Mouse (Mus musculus) cerebellum, adult (tissue): ENCODE results near the gene Abcf1.
A peak's percentile ranks its signal among the peaks of the same experiment; 100 is the strongest.
"Not testable (repeated sequence)": the region's sequence is repeated elsewhere in the genome, so short reads cannot be mapped to it uniquely, and the experiment has no call there.

Experiments
- ATAC-seq: cut with Nextera tagmentation; 2 replicates; pipeline ENCODE4 v1.9.2; 2017; ENCODE audit warnings: mild to moderate bottlenecking, moderate library complexity, mixed read lengths; ENCODE audit not compliant: insufficient number of reproducible peaks, low FRiP score, low TSS enrichment

The Abcf1 gene

DNA sequence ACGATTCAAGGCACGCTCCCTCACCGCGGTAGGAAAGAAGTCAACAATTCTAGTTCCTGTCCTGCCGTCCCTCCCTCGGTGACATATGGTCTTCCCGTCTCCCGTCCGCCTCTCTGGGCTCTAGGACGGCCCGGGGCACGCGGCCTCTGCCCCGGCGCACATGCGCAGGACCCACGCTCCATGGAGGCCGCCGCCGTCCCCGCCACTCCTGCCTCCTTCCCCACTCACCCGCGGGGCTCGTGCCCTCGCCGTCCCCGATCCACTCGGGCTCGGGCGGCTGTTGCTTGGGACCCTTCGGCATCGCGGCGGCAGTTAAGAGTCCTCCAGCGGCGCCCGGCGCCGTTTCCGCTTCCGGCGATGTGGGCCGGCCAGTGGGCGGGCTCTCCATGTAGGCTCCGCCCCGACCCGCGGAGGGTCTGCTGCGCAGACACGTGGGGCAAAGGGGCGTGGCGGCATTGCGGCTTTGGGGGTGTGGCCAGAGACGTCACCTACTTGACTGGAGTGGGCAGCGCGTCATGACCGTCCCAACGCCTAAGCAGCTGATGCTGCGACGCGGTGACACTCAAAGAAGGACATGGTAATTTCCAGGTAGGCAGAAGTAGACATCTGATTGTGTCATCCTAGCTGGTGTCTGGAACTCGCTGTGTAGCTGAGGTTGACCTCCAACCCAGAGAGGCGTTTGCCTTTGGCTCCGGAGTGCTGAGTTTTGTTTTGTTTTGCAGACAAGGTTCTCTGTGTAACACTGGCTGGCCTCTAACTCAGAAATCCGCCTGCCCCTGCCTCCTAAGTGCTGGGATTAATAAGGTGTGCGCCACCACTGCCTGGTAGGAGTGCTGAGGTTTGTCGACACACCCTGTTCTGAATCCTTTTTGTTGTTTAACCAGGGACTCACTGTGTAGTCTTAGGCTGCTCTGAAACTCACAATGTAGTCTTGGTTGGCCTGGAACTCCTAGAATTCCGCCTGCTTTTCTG is at the start of gene Abcf1:
TSS of gene Abcf1 (minus strand) at position 344 of the 972 bp plus-strand sequence.
- peak; percentile 89 for ATAC-seq

DNA sequence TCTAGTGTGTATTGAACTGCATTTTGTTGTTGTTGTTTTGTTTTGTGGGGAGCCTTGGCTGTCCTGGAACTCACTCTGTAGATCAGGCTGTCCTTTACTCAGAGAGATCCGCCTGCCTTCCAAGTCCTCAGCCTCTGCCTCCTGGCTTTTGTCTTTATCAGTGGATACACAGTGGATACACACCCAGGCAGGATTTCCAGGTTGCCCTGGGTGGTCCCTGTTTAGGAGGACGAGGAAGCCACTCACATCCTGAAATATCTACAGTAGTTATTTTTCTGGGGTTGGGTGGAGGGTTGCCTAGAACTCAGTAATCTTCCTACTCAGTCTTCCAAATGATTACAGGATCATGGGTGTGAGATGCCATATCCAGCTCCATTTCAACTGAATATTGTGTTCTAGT is 49.4 kb upstream of the Abcf1 start:
- no peak for ATAC-seq

DNA sequence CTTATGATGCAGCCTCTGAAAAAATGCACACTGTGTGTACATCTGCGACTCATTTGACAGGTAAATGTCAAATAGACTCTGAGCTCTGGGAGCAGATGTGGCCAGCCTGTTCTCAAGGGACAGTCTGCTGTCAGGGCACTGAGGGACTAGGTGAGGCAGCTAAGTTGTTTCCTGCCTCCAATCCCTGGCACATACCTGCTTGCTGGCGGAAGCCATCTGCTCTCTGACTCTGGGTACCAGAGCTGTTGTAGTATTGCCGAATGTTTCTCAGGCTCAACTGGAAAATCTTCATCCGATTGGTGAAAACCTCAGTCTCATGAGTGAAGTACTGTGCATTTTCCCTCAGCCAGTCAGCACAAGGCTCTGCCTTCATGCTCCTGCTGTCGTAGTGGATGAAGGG is 47.5 kb upstream of the Abcf1 start:
- ATAC-seq, result no peak

DNA sequence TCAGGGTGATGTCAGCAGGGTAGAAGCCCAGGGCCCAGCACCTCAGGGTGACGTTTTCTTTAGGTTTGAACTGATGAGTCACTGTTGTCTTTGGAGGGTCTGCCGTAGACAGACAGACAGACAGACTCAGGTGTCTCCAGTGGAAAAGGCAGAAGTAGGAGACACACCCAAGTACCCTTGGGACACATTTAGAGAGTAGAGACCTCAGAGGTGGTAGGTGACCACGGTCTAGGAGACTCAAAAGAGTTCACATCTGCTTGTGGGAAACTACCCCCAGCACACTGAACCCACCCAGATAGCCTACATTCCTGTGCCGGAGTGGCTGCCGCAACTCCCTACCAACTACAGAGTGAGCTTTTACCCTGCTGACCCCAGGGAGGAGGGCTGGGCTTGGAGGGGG is 45.4 kb upstream of the Abcf1 start:
- ATAC-seq, result no peak

DNA sequence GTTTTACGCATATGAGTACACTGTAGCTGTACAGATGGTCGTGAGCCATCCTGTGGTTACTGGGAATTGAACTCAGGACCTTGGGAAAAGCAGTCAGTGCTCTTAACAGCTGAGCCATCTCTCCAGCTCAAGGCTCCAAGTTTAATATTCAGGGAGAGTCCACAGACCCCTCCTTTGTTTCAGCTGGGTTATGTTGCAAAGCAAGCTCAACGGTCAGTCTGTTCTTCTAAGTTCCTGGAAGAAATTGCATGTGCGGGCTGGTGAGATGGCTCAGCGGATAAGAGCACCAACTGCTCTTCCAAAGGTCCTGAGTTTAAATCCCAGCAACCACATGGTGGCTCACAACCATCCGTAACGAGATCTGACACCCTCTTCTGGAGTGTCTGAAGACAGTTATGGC is 34.8 kb upstream of the Abcf1 start:
- not testable (repeated sequence) for ATAC-seq

DNA sequence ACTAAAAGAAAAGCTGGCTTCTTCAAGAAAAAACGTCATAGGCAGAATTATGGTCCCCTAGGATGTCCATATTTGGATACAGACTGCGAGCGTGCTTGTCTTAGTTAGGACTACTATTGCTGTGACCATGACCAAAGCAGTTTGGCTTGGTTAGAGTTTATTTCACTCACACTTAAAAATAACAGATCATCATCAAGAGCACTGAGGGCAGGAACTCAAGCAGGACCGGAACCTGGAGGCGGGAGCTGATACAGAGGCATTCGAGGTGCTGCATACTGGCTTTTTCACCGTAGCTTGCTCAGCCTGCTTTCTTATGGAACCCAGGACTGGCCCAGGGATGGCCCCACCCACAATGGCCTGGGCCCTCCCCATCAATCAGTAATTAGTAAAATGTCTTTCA is 33.8 kb upstream of the Abcf1 start:
- no peak for ATAC-seq

DNA sequence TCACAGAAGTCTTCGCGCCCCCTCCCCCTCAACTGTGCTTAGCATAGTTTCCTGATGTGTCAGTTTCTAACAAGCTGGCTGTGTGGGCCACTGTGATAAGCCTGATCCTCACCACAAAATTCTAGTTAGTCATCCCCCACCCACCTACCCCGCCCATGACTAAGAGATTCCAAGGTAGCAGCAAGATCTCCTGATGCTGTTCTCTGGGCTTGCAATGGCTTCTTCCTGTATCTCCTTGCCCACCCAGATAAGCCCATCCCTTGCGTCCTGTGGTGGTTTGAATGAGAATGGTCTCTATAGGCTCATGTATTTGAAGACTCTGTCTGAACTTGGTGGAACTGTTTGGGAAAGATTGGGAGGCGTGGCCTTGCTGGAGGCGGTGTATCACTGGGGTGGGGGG is 32.4 kb upstream of the Abcf1 start:
- ATAC-seq, result no peak

DNA sequence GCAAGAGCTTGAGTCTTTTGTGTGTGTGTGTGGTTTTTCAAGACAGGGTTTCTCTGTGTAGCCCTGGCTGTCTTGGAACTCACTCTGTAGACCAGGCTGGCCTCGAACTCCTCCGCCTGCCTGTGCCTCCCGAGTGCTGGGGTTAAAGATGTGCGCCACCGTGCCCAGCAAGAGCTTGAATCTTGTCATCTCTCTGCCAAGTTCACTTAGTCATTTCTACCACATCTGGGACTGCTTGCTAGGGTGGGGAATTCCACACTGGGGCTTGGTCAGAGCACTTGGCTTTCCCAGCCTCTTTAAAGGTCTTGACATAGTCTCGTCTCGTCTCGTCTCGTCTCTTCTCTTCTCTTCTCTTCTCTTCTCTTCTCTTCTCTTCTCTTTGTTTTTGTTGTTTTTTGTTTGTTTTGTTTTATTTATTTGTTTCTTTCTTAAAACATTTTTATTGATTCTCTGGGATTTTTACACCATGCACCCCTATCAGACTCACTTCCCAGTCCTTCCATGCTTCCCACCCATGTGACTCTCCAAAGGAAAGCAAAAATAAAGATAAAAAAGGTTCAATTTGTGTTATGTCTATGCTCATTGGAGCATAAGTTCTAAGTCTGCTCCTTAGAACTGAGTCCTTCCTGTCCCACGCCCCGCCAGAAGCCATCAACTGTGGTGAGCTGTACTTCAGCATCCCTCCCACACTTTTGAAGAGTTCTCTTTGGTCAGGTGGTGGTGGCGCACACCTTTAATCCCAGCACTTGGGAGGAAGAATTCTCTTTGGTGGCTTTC is 31.7 kb upstream of the Abcf1 start:
- ATAC-seq, result no peak

DNA sequence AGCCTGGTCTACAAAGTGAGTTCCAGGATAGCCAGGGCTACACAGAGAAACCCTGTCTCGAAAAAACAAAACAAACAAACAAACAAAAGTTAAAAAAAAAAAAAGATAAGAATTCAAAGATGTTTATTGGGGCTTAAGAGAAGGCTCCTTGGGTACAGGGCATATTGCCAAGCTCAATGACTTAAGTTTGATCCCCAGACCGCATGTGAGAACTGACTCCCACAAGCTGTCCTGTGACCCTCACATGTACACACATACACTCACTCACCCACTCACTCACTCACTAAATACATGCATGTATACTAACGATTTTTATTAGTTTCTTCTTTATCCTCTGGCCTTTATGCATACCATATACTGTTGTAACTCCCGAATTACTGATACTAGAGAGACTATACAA is 30.8 kb upstream of the Abcf1 start:
- no peak for ATAC-seq

DNA sequence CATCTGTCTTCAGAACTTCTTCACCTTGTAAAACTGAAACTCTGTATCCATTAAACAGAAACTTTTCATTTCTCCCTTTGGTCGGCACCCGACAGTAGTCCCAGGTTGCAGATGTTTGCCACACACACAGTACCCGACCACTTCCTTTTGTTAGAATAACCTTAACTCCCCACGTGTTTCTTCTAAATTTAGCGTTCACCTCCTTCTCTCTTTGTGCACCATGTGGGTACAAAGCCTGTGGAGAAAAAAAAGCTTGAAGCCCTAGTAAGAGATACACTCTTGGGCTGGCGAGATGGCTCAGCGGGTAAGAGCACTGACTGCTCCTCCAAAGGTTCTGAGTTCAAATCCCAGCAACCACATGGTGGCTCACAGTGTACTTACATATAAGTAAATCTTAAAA is 29.8 kb upstream of the Abcf1 start:
- no peak for ATAC-seq

DNA sequence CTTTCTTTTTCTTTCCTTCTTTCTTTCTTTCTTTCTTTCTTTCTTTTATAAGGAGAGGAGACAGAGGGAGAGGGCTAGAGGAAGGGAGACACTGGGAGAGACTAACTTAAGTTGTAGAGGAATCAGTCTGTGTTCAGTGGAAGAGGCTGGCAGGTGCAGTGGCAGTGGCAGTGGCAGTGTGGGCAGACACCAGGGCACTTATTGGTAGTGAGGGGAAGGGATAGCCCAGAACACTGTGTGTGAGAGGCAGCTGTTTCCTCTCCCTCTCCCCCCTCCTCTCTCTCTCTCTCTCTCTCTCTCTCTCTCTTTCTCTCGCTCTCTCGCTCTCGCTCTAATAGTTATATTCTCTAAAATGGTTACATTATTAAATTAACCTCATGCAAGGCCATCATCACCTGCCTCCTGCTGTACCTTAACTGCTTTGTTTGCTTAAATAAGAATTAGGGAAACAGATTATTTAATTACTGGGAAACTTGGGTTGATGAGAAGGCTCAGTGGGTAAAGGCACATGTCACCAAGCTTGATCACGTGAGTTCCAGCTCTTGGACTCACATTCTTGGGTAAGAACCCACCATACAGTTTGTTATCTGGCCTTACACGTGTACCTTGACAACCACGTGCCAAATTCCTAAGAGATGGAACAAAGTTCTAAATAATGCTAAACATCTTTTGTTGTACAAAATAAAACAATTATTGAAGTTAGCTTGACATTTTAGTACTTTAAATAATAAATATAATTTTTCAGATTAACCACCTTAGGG is 29.2 kb upstream of the Abcf1 start:
- ATAC-seq, result no peak

DNA sequence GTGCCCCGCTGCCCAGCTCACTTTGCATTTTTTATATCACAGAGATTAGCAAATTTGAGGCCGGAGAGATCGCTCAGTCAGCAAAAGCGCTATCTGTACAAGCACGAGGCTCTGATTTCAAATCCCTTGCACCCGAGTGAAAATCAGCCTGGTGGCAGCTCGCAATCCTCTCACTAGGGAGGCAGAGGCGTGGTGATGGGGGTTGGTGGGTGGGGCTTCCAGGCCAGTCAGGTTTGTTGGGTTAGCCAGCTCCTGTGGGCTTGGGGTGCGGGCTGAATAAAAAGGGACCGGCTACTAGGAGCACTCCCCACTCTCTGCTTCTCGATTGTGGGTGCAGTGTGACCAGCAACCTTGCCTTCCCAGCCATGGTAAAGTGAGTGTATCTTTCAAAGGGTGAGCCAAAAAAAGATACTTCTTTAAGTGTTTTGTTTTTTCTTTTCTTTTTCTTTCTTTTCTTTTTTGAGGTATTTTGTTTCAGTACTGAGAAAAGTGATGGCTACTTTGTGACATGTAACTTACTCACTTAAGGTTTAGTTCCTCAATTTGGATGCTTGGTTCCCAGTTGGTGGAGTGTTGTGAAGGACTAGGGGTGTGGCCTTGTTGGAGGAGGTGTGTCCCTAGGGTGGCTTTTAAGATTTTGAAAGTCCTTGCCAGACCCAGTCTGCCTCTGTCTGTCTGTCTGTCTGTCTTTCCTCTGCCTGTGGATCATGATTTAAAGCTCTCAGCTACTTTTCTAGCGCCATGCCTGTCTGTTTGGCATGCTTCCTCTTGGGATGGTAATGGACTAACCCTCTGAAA is 28.4 kb upstream of the Abcf1 start:
- ATAC-seq, result no peak

DNA sequence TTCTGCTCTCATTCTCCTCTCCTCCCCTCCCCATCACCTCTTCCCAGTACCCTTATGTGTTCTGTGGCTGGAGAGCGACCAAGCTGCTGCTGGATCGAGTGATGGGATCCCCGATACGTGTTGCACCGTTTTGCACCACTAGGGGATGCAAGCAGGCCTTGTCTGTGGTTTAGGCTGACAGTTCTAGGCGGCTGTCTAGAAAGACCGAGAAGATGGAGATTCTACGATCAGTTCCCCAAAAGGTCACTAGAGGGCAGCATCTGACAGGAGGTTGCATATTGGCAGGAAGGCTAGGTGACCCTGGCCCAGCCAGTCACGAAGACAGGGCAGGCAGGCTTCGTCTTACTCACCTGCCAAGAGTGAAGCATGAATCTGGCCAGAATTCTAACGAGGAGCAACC is 27.4 kb upstream of the Abcf1 start:
- peak; percentile 59 for ATAC-seq

DNA sequence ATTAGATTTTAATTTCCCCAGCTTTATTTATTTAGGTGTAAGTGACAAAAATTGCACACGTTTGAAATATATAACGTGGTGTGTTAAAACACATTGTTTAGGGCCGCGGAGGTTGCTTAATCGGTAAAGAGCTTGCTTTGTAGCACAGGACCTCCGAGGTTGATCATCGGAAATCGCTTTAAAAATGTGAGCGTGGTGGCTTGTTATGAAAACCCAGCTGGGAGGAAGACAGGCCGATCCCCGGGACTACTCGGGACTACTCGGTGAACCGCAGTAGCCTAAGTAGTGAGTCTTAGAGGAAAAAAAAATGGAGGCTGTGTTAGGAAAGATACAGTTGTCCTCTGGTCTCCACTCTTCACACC is 25.3 kb upstream of the Abcf1 start:
- no peak for ATAC-seq

DNA sequence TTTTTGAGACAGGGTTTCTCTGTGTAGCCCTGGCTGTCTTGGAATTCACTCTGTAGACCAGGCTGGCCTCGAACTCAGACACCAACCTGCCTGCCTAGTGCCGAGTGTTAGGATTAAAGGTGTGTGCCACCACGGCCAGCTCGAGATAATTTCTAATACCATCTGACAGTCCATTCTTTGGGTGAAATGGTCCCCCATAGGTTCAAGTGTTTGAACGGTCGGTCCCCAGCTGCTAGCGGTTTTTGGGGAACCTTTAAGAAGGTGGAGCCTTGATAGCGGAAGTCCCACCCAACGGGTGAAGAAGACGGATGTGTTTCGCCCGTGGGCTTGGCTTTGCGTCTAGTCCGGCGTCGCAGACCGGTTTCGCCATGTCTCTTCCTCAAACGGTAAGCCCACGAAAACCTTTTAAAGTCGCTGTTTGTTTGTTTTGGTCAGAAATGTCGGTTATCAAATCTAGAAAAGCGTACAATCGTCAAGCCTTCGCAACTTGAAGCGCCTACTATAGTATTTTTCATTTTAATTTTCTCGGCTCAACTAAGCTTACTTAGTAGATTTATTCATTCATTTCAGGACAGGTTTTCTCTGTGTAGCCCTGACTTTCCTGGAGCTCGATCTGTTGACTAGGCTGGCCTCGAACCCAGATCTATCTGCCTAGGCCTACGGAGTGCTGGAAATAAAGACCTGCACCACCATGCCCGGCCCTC is 24.8 kb upstream of the Abcf1 start:
- ATAC-seq, result peak; percentile 74; the same call in 1 of the 2 replicates

DNA sequence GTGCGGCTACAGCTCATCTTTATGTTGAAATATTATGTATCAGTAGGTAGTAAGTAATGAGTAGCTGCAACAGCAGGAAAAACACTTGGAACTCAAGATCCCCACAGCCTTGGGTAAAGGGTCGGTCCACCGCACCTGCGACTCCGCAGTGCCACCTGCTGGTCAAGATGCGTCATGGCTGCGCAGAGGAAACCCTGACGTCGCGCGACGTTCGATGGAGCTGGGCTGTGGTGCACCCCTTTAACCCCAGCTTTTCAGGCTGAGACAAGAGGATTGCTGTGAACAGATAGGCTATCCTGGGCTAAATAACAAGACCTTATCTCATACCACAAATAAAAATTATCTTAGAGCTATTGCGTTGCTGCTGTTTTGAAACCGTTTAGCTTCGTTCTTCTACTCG is 24.1 kb upstream of the Abcf1 start:
- peak; percentile 53; the same call in 1 of the 2 replicates for ATAC-seq

DNA sequence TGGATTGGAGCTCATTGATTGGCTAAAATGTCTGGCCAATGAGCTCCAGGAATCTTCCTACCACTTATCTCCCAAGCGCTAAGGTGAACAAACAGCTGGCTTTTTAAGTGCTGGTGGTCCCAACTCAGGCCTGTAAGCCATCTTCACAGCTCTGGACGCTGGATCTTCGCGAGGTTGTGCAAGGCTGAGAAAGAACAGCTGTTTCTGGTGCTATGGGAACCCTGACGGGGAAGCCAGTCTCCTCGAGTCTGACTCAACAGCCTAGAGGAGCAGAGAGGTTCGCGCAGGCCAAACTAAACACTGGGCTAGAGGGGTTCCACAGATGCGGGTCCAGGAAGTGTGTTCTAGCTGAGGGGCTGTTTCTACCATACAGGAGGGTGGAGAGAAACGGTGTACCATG is 22.2 kb upstream of the Abcf1 start:
- no peak for ATAC-seq

DNA sequence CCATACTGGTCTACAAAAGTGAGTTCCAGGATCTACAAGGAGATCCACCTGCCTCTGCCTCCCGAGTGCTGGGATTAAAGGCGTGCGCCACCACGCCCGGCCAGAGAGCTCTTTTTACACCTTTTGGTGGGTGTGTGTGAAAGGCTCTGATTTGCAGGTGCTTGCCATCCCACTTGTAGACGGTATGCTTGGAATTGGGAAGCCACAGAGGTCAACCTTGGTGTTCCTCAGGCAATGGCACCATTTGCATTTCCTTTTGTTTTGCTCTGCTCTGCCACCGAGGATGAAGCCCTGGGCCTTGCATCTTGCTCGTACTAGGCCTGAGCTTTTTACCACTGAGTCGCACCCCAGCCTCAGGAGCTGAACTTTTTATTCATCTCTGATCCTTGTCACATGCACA is 12.2 kb upstream of the Abcf1 start:
- ATAC-seq, result no peak

DNA sequence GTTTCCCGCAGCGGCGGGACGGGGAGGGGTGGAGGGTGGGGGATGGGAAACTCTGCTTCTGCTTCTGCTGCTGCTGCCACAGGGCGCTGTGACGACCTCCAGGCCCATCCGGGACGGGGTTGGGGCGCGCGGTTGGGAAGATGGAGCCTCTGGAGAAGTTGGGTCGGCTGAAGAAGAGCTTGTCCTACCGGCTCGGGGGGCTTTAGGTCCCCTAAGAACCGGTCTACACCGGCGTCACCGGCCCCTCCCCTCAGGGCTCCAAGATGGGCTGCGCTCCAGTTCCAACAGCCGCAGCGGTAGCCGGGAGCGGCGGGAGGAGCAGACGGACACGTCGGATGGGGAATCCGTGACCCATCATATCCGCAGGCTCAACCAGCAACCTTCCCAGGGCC is 10.8 kb upstream of the Abcf1 start:
- no peak for ATAC-seq
